8 mouse cellular contexts compared by ENCODE assay signal in the genomic region with DNA sequence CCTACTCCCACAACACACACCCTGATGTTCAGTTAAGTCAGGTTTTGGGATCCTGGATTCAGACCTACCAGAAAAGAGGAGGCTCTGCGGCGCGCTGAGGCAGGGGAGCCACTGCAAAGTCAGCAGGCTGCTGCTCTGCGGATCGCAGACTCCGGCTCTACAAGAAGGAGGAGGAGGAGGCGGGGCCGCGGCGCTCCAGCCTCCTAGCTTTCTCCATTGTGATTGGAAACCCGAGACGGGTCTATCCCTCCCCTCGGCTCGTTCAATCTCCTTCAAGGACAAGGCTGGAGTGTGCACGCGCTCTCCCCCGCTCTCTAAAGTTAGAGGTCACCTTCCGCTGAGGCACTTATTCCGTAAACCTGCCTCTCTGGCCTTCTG. TPM values are rescaled to one million over a fixed set of nuclear protein-coding genes. Genes with fewer than 3 reads are reported as not detected.
DNase-seq lines count a peak whose midpoint lies in the region; ATAC-seq and TF ChIP-seq lines count a peak whose summit lies in the region.

Ldhb (minus strand) TSS at position 173 of the 378 bp plus-strand sequence.

- peak within 1 kb of the TSS; percentile 77 for H3K9ac ChIP-seq in hindbrain, postnatal 0 days (replicated peaks; ENCODE audit: low read length)

- peak within 1 kb of the TSS; percentile 76 for H3K27ac ChIP-seq in cortical plate, adult 2 months (ENCODE audit: insufficient read depth, low read length)
- H3K27ac ChIP-seq in hindbrain, postnatal 0 days, result peak within 1 kb of the TSS; percentile 70

- H3K36me3 ChIP-seq in hindbrain, postnatal 0 days (ENCODE audit: insufficient read depth, low read length), result no peaks in the 10 kb centered on the region; the same call in 1 of the 2 replicates

- H3K4me2 ChIP-seq in hindbrain, postnatal 0 days (ENCODE audit: low read depth, low read length), result peak within 1 kb of the TSS; percentile 97

- H3K4me3 ChIP-seq in cortical plate, adult 2 months (ENCODE audit: insufficient read depth, low read length), result peak within 1 kb of the TSS; percentile 95
- peak within 1 kb of the TSS; percentile 66 for H3K4me3 ChIP-seq in hindbrain, postnatal 0 days (ENCODE audit: low read length)

- peak; percentile 97 for ATAC-seq in hindbrain, postnatal 0 days

- peaks cover 8% of the 10 kb centered on the region for H3K4me1 ChIP-seq in cortical plate, adult 2 months (ENCODE audit: control insufficient read depth, insufficient read depth, low read length)
- H3K4me1 ChIP-seq in hindbrain, postnatal 0 days (ENCODE audit: insufficient read depth, low read length), result peaks cover 5% of the 10 kb centered on the region; the same call in 1 of the 2 replicates

- 0 out of 2 replicates have a peak, but pooled peaks cover under 1% of the 10 kb centered on the region for H3K27me3 ChIP-seq in hindbrain, postnatal 0 days (ENCODE audit: insufficient read depth, low read length)

- no peaks in the 10 kb centered on the region for H3K9me3 ChIP-seq in hindbrain, postnatal 0 days (ENCODE audit: low read length)

- peak; percentile 98 for TF ChIP-seq POLR2A in cortical plate, adult 2 months (IDR thresholded peaks at IDR 0.05; ENCODE audit: extremely low read depth, insufficient read depth, low read length)

- TF ChIP-seq CTCF in cortical plate, adult 2 months (IDR thresholded peaks at IDR 0.05; ENCODE audit: extremely low read depth, insufficient read depth, low read length), result no peak
- no peak for TF ChIP-seq CTCF in hindbrain, postnatal 0 days (IDR thresholded peaks at IDR 0.05; ENCODE audit: low read depth)

- WGBS in hindbrain, postnatal 0 days, result under 1% methylated on average over 19 of the region's 19 CpGs

- peak; percentile 89 to 95 for DNase-seq in adrenal gland, adult (ENCODE audit: inconsistent age in 2 of 2, low spot score in 1 of 2)
- DNase-seq in gastrocnemius, postnatal 10 days, result peak; percentile 72
- DNase-seq in hindbrain, postnatal 0 days (ENCODE audit: low spot score), result peak; percentile 94
- peak; percentile 91 for DNase-seq in left cerebral cortex, adult 11 months (ENCODE audit: low spot score)
- DNase-seq in lung, postnatal 25 days (ENCODE audit: low spot score), result peak; percentile 91
- DNase-seq in retina, adult 2 months (ENCODE audit: low read depth, low spot score), result peak; percentile 60
- peak; percentile 79 for DNase-seq in urinary bladder, adult 2 months (ENCODE audit: low spot score)

RNA-seq across cellular contexts. Expression of gene Ldhb, which starts in this region (rescaled TPM):
- polyA plus RNA-seq in cortical plate, adult 2 months (2012; rRNA removed), result 1,109 and 1,198 TPM in 2 replicates
- 10 to 100 TPM; 90.6 to 93.5 TPM for total RNA-seq in gastrocnemius, postnatal 10 days (2021)
- total RNA-seq in hindbrain, postnatal 0 days (2014; rRNA removed), result 201 and 230 TPM in 2 replicates
- 663 and 664 TPM in 2 replicates for polyA plus RNA-seq in hindbrain, postnatal 0 days (2015; fragmentation: Nextera tagmentation; extraction: Ambion mirVana)
- polyA plus RNA-seq in urinary bladder, adult 2 months (2012; rRNA removed), result 564 and 701 TPM in 2 replicates

Comparison
In these comparisons a context has a peak if more than half of its experiments do, and no peak if none do; other contexts are left out.
1. Peak in every context shown above with its lines: DNase-seq, ATAC-seq, H3K4me3 ChIP-seq and H3K27ac ChIP-seq.